Mouse (Mus musculus): ENCODE results near the gene Mrc1.

GRCm38 (mm10) chr2:14229149-14229548, at the start of gene Mrc1:
- TF ChIP-seq POLR2A (IDR thresholded peaks at IDR 0.05; ENCODE audit: control insufficient read depth in 1 of 2, insufficient read depth in 1 of 2, low read depth in 1 of 2, low read length in 2 of 2, poor library complexity in 1 of 2) (no peak), HCFC1 (IDR thresholded peaks at IDR 0.05; ENCODE audit: low read depth, low read length) (no peak), CTCF (IDR thresholded peaks at IDR 0.05 in 2 of 3, conservative IDR thresholded peaks at IDR 0.05 in 1 of 3; ENCODE audit: control insufficient read depth in 1 of 3, insufficient read depth in 1 of 3, low read depth in 2 of 3, low read length in 3 of 3, poor library complexity in 1 of 3, severe bottlenecking in 1 of 3) (no peak), CHD1 (IDR thresholded peaks at IDR 0.05; ENCODE audit: low read depth, low read length) (no peak), SIN3A (IDR thresholded peaks at IDR 0.05; ENCODE audit: low read length) (no peak), ETS1 (IDR thresholded peaks at IDR 0.05; ENCODE audit: low read depth, low read length) (no peak), USF1 (IDR thresholded peaks at IDR 0.05; ENCODE audit: low read depth, low read length) (no peak), MYC (IDR thresholded peaks at IDR 0.05; ENCODE audit: low read depth, low read length) (no peak), SMC3 (IDR thresholded peaks at IDR 0.05; ENCODE audit: low read depth, low read length) (no peak), ELF1 (IDR thresholded peaks at IDR 0.05; ENCODE audit: low read depth, low read length) (no peak)

Data from MEL (cell line).